ENCODE assay signal across 1 mouse cellular context in genomic region chr6:83512495-83512894, GRCm38 (mm10).
TF ChIP-seq lines count a peak whose summit lies in the region.

No protein-coding gene starts in this region.

TF ChIP-seq in CH12.LX, 34 proteins besides CTCF, POLR2A, EP300 and RAD21 (continued from another document):
- TF ChIP-seq MAX (IDR thresholded peaks at IDR 0.05; ENCODE audit: low read length) = peak; percentile 61; the same call in 1 of the 2 replicates
- no peak for TF ChIP-seq NRF1 (IDR thresholded peaks at IDR 0.05; ENCODE audit: low read depth, low read length)
- TF ChIP-seq SIN3A (IDR thresholded peaks at IDR 0.05; ENCODE audit: low read length) = 0 out of 2 replicates have a peak, but pooled peaks have one; percentile 31
- 0 out of 2 replicates have a peak, but pooled peaks have one; percentile 14 for TF ChIP-seq IRF4 (IDR thresholded peaks at IDR 0.05; ENCODE audit: low read depth, low read length)
- no peak for TF ChIP-seq POLR2AphosphoS2 (IDR thresholded peaks at IDR 0.05; ENCODE audit: low read depth, low read length)
- peak; percentile 94 for TF ChIP-seq MYC (IDR thresholded peaks at IDR 0.05; ENCODE audit: low read depth, low read length)
- no peak for TF ChIP-seq MAFK (IDR thresholded peaks at IDR 0.05; ENCODE audit: insufficient replicate concordance, low read length)
- no peak for TF ChIP-seq RCOR1 (conservative IDR thresholded peaks at IDR 0.05; ENCODE audit: low read depth, low read length)
- no peak for TF ChIP-seq PAX5 (IDR thresholded peaks at IDR 0.05; ENCODE audit: low read length)
- no peak for TF ChIP-seq NELFE (IDR thresholded peaks at IDR 0.05; ENCODE audit: low read depth, low read length)
- TF ChIP-seq TBP (conservative IDR thresholded peaks at IDR 0.05; ENCODE audit: low read depth, low read length) = no peak
- no peak for TF ChIP-seq E2F4 (IDR thresholded peaks at IDR 0.05; ENCODE audit: insufficient replicate concordance, low read depth, low read length)
- TF ChIP-seq MAZ (IDR thresholded peaks at IDR 0.05; ENCODE audit: low read depth, low read length) = no peak
- TF ChIP-seq JUN (IDR thresholded peaks at IDR 0.05; ENCODE audit: insufficient read depth, low read depth, low read length) = no peak
- TF ChIP-seq ELF1 (IDR thresholded peaks at IDR 0.05; ENCODE audit: low read depth, low read length) = no peak
- no peak for TF ChIP-seq UBTF (IDR thresholded peaks at IDR 0.05; ENCODE audit: low read depth, low read length)
- no peak for TF ChIP-seq KAT2A (IDR thresholded peaks at IDR 0.05; ENCODE audit: insufficient replicate concordance, low read length)
- no peak for TF ChIP-seq HCFC1 (IDR thresholded peaks at IDR 0.05; ENCODE audit: low read depth, low read length)
- TF ChIP-seq JUND (conservative IDR thresholded peaks at IDR 0.05; ENCODE audit: low read depth, low read length) = 0 out of 2 replicates have a peak, but pooled peaks have one; percentile 16
- TF ChIP-seq MEF2A (IDR thresholded peaks at IDR 0.05; ENCODE audit: borderline replicate concordance, low read depth, low read length) = no peak
- no peak for TF ChIP-seq ZNF384 (IDR thresholded peaks at IDR 0.05; ENCODE audit: low read depth, low read length)
- no peak for TF ChIP-seq USF1 (IDR thresholded peaks at IDR 0.05; ENCODE audit: low read depth, low read length)
- peak; percentile 87 for TF ChIP-seq SMC3 (IDR thresholded peaks at IDR 0.05; ENCODE audit: low read depth, low read length)
- TF ChIP-seq CHD2 (IDR thresholded peaks at IDR 0.05; ENCODE audit: low read length) = no peak
- no peak for TF ChIP-seq ZKSCAN1 (IDR thresholded peaks at IDR 0.05; ENCODE audit: borderline replicate concordance, low read depth, low read length)
- TF ChIP-seq CHD1 (IDR thresholded peaks at IDR 0.05; ENCODE audit: low read depth, low read length) = no peak
- no peak for TF ChIP-seq TCF12 (IDR thresholded peaks at IDR 0.05; ENCODE audit: low read depth, low read length)
- TF ChIP-seq GABPA (IDR thresholded peaks at IDR 0.05; ENCODE audit: insufficient replicate concordance, low read depth, low read length) = no peak
- no peak for TF ChIP-seq ZMIZ1 (IDR thresholded peaks at IDR 0.05; ENCODE audit: low read depth, low read length)
